Mouse (Mus musculus) megakaryocyte, embryonic 14.5 days (primary cell): ENCODE results near the gene Ceacam16.

Experiments used
- FLI1 ChIP-seq: IDR thresholded peaks from 2 replicates; pipeline ENCODE4 v1.6.1; 2012; ENCODE audit warnings: low read length, inconsistent platforms, mixed read lengths
- GATA1 ChIP-seq: IDR thresholded peaks from 3 replicates; pipeline ENCODE4 v1.6.1; 2012; ENCODE audit warnings: mixed read lengths, low read length, inconsistent platforms, borderline replicate concordance

DNA sequence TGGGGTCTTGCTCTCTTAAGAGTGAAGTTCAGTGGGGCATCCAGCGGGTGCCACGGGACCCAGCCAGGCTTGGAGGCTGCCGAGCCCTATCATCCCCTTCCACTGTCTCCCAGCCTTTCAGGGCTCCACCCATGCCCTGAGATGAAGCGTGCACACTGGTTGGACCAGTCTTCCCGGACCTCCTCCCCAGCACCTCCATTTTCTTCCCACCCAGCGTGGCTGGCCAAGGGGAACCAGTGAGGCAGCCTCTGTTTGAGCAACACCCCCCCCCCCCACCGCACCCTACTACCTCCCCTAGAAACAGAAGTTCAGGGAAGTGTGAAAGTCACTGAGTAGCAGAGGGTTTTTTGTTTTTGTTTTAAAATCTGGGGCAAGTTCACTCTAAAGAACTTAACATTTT, 26.8 kb upstream of the Ceacam16 start, which contains the start of gene Ceacam19:
- TF ChIP-seq GATA1 (no peak), FLI1 (no peak)
